Mouse (Mus musculus) testis, postnatal 14 days (tissue): ENCODE results near the gene Fam118b.

ENCODE experiments used
- DNase-seq: peaks from one replicate; pipeline ENCODE4 v3.0.0; 2021; ENCODE audit warnings: low spot score

Gene Fam118b

DNA sequence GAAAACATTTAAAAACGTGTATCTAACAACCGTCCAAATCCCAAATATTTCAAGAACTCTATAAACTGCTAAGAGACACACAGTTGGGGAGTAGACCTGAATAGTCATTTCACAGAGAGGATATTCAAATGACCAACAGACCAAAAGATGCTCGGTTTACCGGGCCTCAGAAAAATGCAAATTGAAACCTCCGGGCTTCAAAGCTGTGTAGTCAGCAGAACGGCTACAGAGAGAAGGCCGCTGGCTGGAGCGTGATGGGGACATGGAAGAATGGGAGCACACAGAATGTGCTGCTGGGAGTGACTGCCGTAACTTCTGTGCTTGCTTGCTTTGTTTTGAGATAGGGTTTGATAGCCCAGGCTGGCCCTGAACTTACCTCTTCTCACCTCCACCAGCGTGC lies 69.3 kb downstream of the Fam118b start:
- DNase-seq, result no peak

DNA sequence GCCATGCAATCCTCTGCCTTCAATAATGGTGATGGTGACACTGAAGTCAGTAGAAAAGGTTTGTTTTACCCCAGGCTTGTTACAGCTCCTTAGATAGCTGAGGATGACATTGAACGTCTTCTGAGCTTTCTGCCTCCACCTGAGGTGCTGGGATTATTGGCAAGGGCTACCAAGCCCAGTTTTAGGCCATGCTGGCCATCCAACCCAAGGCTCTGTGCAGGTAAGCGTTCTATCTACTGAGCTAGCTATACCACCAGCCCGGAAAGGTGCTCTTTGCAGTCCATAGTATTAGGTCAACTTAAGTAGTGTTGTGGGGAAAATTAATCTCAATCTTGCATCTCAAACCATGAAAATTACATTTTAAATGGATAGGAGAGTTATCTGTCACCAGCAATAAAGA lies 70.0 kb downstream of the Fam118b start:
- no peak for DNase-seq

DNA sequence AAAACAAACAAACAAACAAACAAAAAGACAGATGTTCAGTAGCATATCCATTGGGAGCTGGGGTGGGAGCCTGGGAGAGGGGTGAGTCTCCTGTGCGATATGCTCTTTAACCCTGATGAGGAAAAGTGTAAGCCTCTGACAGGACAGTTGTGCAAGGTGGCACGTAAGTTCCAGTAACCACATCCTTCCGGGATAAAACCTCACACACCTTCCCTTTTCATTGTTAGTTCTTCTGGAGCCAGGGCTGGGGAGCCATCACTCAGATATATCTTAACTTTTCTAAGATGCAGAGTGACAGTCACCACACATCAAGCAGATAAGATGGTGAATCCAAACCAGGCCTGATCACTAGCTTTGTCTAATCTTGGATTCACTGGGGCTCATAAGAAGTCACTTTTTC lies 73.6 kb downstream of the Fam118b start:
- DNase-seq, result no peak

DNA sequence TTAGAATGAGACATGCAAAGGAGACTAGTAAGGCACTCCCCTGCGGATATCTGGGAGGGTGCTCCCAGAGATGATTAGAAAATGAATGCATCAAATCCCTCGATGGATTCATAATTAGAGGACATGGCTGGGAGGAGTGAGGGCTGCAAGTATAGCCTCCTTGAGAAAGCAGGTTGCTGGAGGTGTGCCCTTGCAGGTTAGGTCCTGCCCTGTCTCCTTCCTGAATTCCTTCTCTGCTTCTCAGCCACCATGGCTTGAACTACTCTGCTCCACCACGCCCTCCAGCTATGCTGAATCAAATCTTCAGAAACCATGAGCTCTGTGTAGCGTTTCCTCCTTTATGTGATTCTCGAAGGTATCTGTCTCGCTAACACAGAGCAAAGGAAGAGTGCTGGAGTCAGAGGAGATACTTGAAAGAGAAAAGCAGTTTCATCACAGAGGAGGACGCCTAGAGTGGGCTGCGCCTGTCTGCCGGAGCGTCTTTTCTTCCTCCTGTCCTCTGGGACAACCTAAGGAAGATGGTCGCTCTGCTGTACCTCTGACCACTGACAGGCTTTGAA lies 74.5 kb downstream of the Fam118b start:
- DNase-seq, result peak; percentile 2

DNA sequence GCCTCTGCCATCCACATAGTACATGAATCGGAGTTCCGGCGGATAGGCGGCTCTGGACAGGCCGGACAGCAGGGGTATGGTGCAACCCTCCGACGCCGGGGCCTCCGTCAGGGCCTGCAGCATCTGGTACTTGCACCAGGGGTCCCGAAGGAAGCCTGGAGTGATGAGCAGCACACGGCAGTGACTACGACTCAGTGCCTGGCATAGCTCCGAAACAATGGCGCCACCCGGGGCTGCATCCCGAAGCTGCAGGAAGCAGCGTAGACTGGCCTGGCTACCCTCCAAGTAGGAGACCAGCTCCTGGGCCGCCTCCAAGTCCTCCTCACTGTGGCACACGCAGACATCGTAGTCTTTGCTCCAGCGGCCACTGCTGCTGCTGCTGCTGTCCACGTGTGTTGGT lies 78.9 kb downstream of the Fam118b start:
- DNase-seq, result peak; percentile 10

DNA sequence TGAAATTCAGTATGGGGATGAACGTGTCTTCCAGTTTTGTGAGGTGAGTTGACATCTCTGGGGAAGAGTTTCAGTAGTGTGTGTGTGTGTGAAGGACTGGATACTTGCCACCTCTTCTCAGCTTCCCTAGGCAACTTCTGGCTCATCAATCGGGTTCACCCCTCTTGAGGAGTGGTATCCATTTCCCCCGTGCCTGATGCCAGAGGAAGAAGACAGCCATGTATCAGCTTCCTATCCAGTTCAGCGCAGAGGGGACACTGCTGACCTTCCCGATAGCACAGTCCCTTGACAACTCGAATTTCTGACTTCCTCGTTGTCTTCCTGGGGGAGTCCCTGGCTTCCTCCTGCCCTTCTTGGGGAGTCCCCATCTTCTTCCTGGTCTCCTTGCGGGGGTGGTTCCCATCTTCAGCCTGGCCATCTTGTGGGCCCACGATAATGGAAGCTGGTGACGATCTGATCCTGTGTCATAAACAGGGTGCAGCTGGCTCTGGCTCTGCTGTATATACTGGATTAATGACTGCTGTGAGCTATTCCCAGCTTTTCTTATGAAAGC lies 80.2 kb downstream of the Fam118b start:
- peak; percentile 2 for DNase-seq

DNA sequence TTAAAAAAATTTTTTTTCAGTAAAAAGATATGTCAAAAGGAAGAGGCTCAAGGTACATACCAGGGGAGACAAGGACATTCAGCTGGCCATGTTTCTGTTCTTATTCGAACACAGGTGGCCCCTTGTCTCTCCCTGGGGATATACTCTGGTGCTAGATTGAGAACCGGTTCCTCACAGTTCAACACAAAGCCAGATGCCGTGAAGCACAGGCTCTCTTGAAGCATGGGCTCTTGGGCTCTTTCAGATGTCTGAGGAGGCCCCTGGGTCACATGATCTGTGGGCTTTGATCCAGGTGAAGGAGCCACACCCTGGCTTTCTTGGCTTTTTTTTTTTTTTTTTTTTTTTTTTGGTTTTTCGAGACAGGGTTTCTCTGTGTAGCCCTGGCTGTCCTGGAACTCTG lies 81.2 kb downstream of the Fam118b start:
- DNase-seq, result peak; percentile 2

DNA sequence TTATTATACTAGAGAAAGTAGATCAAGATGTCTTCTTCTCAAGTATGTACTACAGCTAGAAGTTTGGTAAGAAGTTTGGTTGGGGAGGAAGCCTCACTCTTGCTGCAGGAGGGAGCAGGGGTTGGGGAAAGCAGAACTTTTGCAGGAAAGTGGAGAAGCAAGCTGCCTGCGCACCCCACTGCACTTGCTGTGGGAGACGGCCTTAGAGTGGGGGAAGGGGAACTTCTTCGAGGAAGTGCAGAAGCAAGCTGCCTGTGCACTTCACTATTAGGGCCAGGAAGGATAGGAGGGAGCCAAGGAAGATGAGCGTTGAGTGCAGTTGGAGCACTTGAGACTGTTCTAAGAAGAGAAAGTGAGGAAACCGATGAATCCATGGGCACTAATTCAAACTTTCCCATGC lies 84.2 kb downstream of the Fam118b start:
- no peak for DNase-seq

DNA sequence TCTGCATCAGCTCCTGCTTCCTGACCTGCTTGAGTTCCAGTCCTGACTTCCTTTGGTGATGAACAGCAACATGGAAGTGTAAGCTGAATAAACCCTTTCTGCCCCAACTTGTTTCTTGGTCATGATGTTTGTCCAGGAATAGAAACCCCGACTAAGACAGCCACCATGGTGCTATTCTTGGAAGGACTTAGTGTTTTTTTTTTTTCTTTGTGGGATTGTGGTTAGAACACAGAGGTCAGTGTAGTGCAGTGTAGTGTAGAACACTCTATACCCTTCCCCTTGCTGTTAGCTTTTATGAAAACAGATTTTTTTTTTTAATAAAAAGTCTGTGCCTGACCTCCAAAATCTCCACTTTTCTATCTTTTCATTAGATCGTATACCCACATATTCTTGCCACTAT lies 84.8 kb downstream of the Fam118b start:
- no peak for DNase-seq

DNA sequence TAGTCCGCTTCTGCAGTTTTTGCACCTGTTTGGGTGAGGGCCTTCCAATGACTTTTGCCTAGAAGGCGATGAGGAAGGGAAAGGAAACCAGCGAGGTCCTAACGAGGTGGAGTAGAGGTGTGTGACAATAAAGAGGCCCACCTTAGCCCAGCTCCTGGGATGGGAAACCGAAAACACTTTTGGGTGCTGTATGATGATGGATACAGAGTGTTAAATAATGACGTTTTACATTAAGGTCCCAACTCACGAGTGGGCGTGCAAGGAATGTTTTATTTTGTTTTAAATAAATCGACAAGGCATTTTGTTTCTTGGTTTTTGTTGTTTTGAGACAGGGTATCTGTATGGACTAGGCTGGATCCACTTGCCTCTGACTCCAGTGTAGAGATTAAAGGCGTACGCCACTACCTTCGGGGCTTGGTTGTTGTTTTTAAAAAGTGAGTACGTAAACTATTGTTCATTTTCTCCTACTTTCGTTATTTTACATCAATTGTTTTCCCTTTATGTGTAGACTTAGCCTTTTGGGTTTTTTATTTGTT lies 91.4 kb downstream of the Fam118b start:
- no peak for DNase-seq

DNA sequence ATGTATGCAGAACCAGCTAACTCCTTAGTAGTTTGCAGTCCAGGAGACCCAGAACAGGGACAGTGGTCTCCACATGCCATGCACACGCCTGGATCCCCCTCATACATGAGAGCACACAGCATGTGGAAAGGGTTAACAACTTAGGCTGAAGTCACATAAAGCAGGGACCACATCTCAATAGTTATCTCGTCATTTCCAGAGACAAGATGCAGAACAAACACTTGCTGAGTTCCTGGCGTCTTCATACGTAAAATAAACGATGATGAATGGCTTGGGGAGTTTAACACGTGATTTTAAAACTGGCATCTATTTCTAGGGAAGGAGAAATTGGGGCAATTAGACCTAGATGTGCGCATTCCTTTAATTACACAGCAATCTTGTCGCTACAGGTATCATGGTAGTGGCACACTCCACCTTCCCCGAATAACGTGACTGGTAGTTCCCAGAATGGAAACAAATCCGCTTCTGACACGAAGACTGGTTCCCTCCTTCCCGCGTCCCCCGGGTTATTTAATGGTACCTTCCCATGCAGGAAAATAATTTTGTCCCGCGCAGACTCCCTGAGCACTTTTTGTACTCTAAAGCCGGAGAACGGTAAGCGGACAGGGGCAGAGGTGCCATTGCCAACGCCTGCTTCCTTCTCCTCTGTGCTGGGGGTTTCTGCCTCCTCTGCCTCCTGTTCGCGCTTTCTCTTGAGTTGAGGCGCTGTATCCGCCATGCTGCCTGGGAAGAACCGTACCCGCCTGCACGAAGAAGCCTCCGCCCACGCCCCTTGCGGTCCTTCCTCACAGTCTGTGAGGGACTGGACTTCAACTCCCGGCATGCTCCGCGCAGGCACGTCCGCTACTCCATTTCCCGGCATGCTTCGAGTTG lies 92.1 kb downstream of the Fam118b start, which contains the start of gene Dcps:
Gene Dcps (minus strand): TSS at position 811 of the 873 bp plus-strand sequence.
- DNase-seq, result peak; percentile 94

DNA sequence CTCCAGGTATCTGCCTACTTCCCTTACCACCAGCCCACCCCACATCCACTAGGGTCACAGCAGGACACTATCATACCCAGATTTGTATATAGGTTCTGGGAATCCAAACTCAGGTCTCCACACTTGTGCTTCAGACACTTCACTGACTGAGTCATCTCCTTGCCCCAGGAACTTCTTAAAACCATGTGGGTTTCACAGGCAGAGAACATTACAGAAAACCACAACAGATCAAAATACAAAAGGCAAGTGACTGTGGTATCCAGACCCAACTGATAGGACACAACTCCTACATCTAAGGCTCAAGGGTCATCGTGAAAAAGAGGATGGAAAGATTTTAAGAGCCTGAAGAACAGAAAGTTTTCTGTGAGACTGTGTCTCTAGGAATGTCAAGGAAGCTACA lies 94.3 kb downstream of the Fam118b start:
- no peak for DNase-seq

DNA sequence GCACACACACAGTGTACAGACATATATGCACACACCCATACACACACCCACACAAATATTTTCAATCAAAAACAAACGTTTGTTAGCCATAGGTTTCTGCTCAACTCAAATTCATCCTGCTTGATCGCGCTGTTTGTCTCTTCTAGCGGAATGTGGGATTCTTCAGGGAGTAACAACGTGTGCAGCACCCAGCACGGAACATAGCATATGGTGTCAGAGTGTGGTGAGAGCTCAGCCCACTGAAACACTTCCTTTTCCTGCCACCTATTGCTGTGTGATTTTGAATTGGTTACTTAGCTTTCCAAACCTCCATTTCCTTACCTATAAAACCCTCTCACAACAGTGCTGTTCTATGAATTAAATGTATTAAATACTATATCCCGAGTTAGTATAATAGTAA lies 97.5 kb downstream of the Fam118b start:
- DNase-seq, result no peak
